Mouse (Mus musculus): ENCODE measurements at regions not wholly inside any gene's neighbourhood (a gene's known extent, or its start where the extent isn't known, plus 50 kb on each side); places are given as distances from the start of the nearest gene placed in this dataset.
A peak's percentile ranks its signal among the peaks of the same experiment; 100 is the strongest.

DNA sequence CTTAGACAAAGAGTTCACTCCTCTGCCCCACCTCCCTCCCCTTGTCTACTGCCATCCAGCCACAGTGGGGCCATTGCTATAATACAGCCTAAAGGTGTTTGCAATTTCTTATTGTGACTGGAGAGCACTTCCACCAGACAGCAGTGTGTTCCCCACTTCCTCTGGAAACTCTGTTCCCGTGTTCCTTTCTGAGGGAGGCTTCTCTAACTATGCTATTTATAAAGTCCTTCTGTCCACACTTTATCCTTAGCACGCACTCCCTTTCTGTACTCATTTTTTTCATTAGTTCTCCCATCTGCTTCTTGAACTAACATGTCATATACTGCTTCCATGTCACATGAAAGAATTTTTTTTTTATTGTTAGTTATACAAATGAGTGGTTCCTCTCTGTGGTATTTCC lies 52.0 kb upstream of the 4930432M17Rik start:
- 69% methylated on average over 2 of the region's 2 CpGs for WGBS
- H3K27me3 ChIP-seq (ENCODE audit: insufficient read depth, poor library complexity, severe bottlenecking) = no peaks in the 10 kb centered on the region

DNA sequence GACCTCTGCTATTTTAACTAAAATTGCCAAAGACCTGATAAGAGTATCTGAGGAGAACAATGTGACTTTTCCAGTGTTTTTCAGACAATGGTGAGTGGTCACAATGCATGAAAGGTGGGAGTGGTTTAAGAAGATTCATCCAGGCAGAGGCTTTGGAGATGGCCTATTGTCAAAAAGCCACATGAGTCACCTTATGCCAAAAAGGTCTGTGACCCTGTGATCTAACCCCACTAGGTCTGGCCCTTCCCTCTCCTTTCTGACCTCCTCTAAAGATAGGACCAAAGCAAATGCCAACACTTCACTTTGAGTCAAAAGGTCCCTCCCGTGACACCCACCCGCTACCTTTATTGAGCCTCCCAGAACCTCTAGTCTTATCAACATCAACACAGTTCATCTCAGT lies 52.4 kb upstream of the 4930432M17Rik start:
- 55% methylated on average over 2 of the region's 2 CpGs for WGBS
- Histone ChIP-seq H3K27ac (peak overlapping the region; percentile 16; the same call in 1 of the 2 replicates), H3K36me3 (no peaks in the 10 kb centered on the region), H3K4me3 (no peak overlapping the region), H3K27me3 (ENCODE audit: insufficient read depth, poor library complexity, severe bottlenecking) (no peaks in the 10 kb centered on the region), H3K4me1 (replicated peaks) (peaks cover 16% of the 10 kb centered on the region), H3K9me3 (no peaks in the 10 kb centered on the region)
- no peak for DNase-seq (ENCODE audit: low spot score)

More for the DNA sequence above, 52.0 kb upstream of the 4930432M17Rik start:
- Histone ChIP-seq H3K4me3 (no peak overlapping the region), H3K27ac (no peak overlapping the region), H3K36me3 (no peaks in the 10 kb centered on the region), H3K9me3 (no peaks in the 10 kb centered on the region), H3K4me1 (replicated peaks) (peaks cover 16% of the 10 kb centered on the region)
- DNase-seq (ENCODE audit: low spot score) = no peak

- Histone ChIP-seq H3K27ac (no peak overlapping the region), H3K27me3 (ENCODE audit: insufficient read depth, poor library complexity, severe bottlenecking) (no peaks in the 10 kb centered on the region), H3K36me3 (no peaks in the 10 kb centered on the region), H3K4me1 (replicated peaks) (peaks cover 16% of the 10 kb centered on the region), H3K9me3 (no peaks in the 10 kb centered on the region), H3K4me3 (no peak overlapping the region)
- WGBS = 47% methylated on average over 7 of the region's 7 CpGs
- DNase-seq (ENCODE audit: low spot score) = no peak
Measured at GRCm38 (mm10) chr3:121617351-121617750, 53.2 kb upstream of the 4930432M17Rik start.

- 79% methylated on average over 5 of the region's 5 CpGs for WGBS
- DNase-seq (ENCODE audit: low spot score) = no peak
- no peak overlapping the region for H3K4me3 ChIP-seq
- H3K36me3 ChIP-seq = no peaks in the 10 kb centered on the region
- no peaks in the 10 kb centered on the region for H3K9me3 ChIP-seq
- peaks cover 16% of the 10 kb centered on the region for H3K4me1 ChIP-seq (replicated peaks)
- no peaks in the 10 kb centered on the region for H3K27me3 ChIP-seq (ENCODE audit: insufficient read depth, poor library complexity, severe bottlenecking)
- H3K27ac ChIP-seq = no peak overlapping the region
Measured at GRCm38 (mm10) chr3:121616075-121616474, 54.5 kb upstream of the 4930432M17Rik start.

DNA sequence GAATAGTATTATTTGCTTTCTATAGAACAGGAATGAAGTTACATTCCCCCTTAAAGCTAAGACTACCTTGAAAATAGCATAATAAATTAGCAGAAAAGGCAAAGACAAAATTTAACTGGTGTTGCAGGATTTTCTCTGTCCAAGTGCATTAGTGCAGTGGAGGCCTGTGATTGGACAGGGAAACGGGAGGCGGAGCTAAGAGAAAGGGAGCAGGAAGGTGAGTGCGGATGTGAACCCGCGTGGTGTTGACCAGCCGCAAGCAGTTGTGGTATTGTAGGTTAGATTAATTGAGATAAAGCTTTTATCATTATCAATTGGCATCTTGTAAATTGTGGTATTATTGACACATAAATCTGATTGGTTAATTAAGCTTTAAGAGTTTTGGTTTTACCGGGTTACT lies 55.8 kb upstream of the 4930432M17Rik start:
- no peaks in the 10 kb centered on the region for H3K27me3 ChIP-seq (ENCODE audit: insufficient read depth, poor library complexity, severe bottlenecking)
- 75% methylated on average over 7 of the region's 7 CpGs for WGBS
- no peaks in the 10 kb centered on the region for H3K9me3 ChIP-seq
- no peak for DNase-seq (ENCODE audit: low spot score)
- peaks cover 16% of the 10 kb centered on the region for H3K4me1 ChIP-seq (replicated peaks)
- H3K36me3 ChIP-seq = no peaks in the 10 kb centered on the region
- H3K4me3 ChIP-seq = no peak overlapping the region
- no peak overlapping the region for H3K27ac ChIP-seq

DNA sequence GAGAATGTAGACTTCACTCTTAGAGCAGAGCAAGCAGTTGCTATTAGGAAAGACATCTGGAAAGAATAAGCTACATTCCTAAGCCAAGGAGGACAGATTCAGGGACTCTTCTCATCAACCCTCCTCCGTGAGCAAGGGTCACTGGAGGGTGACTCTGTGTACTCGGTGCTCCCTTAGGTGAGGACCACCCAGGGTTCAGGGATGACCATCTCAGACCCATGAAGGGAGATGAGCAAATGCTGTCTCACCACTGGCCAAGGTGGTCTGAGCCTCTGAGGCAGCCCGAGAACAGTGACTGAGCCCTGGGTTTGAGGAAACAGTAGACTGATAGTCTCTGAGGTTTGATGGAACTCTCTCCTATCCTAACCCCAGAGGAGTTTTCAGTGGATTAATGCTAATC lies 57.3 kb upstream of the 4930432M17Rik start:
- no peak for DNase-seq (ENCODE audit: low spot score)
- Histone ChIP-seq H3K36me3 (no peaks in the 10 kb centered on the region), H3K9me3 (no peaks in the 10 kb centered on the region), H3K4me3 (no peak overlapping the region), H3K27ac (no peak overlapping the region), H3K27me3 (ENCODE audit: insufficient read depth, poor library complexity, severe bottlenecking) (no peaks in the 10 kb centered on the region), H3K4me1 (replicated peaks) (peaks cover 17% of the 10 kb centered on the region)
- WGBS = 62% methylated on average over 3 of the region's 3 CpGs

DNA sequence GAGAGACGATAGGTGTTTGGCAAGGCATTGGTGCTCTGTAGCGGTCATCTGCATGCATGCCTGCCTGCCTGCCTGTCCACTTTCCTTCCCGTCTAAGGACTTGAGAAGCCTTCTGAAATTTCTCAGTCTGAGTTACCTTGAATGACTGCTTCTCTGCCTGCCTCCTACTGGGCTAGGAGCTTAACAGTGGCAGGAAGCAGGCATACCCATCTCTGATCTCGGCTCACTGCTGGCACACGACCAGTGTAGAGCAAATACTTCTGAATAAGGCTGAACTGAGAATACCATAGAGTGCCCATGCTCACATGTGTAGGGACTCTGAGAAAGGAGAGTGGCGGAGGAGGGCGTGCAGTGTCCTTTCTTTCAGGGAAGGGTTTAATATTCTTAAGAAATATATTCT lies 60.7 kb upstream of the 4930432M17Rik start:
- H3K9me3 ChIP-seq = no peaks in the 10 kb centered on the region
- WGBS = 81% methylated on average over 7 of the region's 7 CpGs
- DNase-seq (ENCODE audit: low spot score) = no peak
- H3K27me3 ChIP-seq (ENCODE audit: insufficient read depth, poor library complexity, severe bottlenecking) = no peaks in the 10 kb centered on the region
- H3K36me3 ChIP-seq = no peaks in the 10 kb centered on the region
- no peak overlapping the region for H3K27ac ChIP-seq
- no peak overlapping the region for H3K4me3 ChIP-seq
- H3K4me1 ChIP-seq (replicated peaks) = 0 out of 2 replicates have a peak, but pooled peaks cover 5% of the 10 kb centered on the region

GRCm38 (mm10) chr3:121609090-121609489 lies 61.5 kb upstream of the 4930432M17Rik start:
- DNase-seq (ENCODE audit: low spot score) = no peak
- no peak overlapping the region for H3K4me3 ChIP-seq
- WGBS = 70% methylated on average over 7 of the region's 7 CpGs

GRCm38 (mm10) chr3:121604737-121605136 lies 65.8 kb upstream of the 4930432M17Rik start:
- Histone ChIP-seq H3K9me3 (no peaks in the 10 kb centered on the region), H3K4me3 (no peak overlapping the region), H3K4me1 (replicated peaks) (peaks cover 17% of the 10 kb centered on the region), H3K27me3 (ENCODE audit: insufficient read depth, poor library complexity, severe bottlenecking) (no peaks in the 10 kb centered on the region), H3K36me3 (no peaks in the 10 kb centered on the region), H3K27ac (no peak overlapping the region)
- no peak for DNase-seq (ENCODE audit: low spot score)
- WGBS = 90% methylated on average over 6 of the region's 6 CpGs

More at GRCm38 (mm10) chr3:121609090-121609489, 61.5 kb upstream of the 4930432M17Rik start:
- H3K27ac ChIP-seq = no peak overlapping the region
- no peaks in the 10 kb centered on the region for H3K9me3 ChIP-seq
- H3K4me1 ChIP-seq (replicated peaks) = 0 out of 2 replicates have a peak, but pooled peaks cover 5% of the 10 kb centered on the region
- no peaks in the 10 kb centered on the region for H3K27me3 ChIP-seq (ENCODE audit: insufficient read depth, poor library complexity, severe bottlenecking)
- H3K36me3 ChIP-seq = no peaks in the 10 kb centered on the region

DNA sequence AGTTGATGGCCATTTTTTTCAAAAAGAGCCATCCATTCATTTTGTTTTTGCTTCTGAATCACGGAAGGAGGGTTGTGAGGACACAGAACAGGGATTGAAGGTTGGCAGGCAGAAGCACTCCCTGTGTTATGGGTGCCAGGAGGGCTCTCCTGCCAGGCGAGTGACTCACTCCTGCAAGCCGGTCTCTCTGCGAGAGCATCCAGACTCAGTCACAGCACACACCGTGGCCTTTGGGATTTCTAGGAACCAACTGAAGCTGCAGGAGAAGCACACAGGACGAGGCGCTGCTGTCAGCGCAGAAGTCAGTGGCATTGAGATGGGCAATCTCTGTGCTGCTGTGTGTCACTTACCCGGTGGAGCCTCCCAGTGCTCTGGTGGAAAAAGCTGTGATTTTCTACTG lies 66.5 kb upstream of the 4930432M17Rik start:
- H3K9me3 ChIP-seq = no peaks in the 10 kb centered on the region
- H3K27me3 ChIP-seq (ENCODE audit: insufficient read depth, poor library complexity, severe bottlenecking) = no peaks in the 10 kb centered on the region
- no peak for DNase-seq (ENCODE audit: low spot score)
- H3K36me3 ChIP-seq = no peaks in the 10 kb centered on the region
- H3K4me3 ChIP-seq = no peak overlapping the region
- H3K4me1 ChIP-seq (replicated peaks) = peaks cover 19% of the 10 kb centered on the region
- no peak overlapping the region for H3K27ac ChIP-seq
- WGBS = 89% methylated on average over 9 of the region's 9 CpGs

GRCm38 (mm10) chr3:121602826-121603370 lies 67.7 kb upstream of the 4930432M17Rik start:
- Histone ChIP-seq H3K27me3 (ENCODE audit: insufficient read depth, poor library complexity, severe bottlenecking) (no peaks in the 10 kb centered on the region), H3K27ac (no peak overlapping the region), H3K4me3 (no peak overlapping the region), H3K4me1 (replicated peaks) (peaks cover 25% of the 10 kb centered on the region), H3K36me3 (no peaks in the 10 kb centered on the region), H3K9me3 (no peaks in the 10 kb centered on the region)
- DNase-seq (ENCODE audit: low spot score) = no peak
- WGBS = 91% methylated on average over 10 of the region's 10 CpGs

GRCm38 (mm10) chr3:121602082-121602561 lies 68.4 kb upstream of the 4930432M17Rik start:
- 58% methylated on average over 8 of the region's 8 CpGs for WGBS
- Histone ChIP-seq H3K4me1 (replicated peaks) (peaks cover 26% of the 10 kb centered on the region), H3K9me3 (no peaks in the 10 kb centered on the region), H3K36me3 (no peaks in the 10 kb centered on the region), H3K27ac (no peak overlapping the region), H3K4me3 (no peak overlapping the region), H3K27me3 (ENCODE audit: insufficient read depth, poor library complexity, severe bottlenecking) (no peaks in the 10 kb centered on the region)
- DNase-seq (ENCODE audit: low spot score) = no peak

DNA sequence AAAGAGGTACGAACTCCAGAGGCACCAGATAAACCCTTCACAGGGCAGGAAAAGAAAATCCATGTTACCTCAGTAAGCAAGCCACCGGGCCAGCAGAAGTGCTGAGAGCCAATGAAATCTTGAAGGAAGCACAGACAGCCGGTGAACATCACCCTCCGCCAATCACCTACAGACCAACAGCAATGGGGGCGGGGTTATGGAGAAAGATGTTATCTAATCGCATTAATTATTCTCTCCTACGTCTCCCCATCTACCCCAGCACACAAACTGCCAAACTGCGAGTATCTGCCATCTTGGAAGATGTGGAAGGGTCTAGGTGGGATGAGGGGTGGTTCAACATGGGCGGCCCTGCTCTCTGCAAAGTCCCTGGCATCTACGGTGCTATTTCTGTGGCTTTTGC lies 68.6 kb upstream of the Slc44a3 start:
- H3K36me3 ChIP-seq = no peaks in the 10 kb centered on the region
- H3K27me3 ChIP-seq (ENCODE audit: insufficient read depth, poor library complexity, severe bottlenecking) = no peaks in the 10 kb centered on the region
- no peak overlapping the region for H3K27ac ChIP-seq
- H3K9me3 ChIP-seq = no peaks in the 10 kb centered on the region
- 73% methylated on average over 10 of the region's 10 CpGs for WGBS
- H3K4me3 ChIP-seq = no peak overlapping the region
- peaks cover 26% of the 10 kb centered on the region for H3K4me1 ChIP-seq (replicated peaks)
- no peak for DNase-seq (ENCODE audit: low spot score)

DNA sequence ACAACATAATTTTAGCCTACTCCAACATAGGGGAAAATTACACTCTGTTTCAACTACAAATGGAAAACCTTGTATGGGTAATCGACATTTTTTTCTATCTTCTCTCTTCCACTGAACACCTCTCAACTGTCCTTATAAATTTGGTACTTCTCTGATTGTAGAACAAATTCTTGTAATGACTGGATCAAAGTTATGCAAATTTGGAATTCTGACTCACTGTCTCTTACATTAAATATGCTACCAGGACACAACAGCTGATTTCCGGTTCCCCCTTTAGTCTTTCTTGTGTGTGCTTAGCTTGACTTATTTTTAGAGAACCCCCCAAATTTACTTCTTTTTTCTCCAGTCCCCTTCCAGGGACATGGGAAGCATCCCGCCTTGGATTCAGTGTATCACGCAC lies 68.2 kb upstream of the Slc44a3 start:
- no peaks in the 10 kb centered on the region for H3K9me3 ChIP-seq
- DNase-seq (ENCODE audit: low spot score) = no peak
- no peaks in the 10 kb centered on the region for H3K36me3 ChIP-seq
- H3K27ac ChIP-seq = no peak overlapping the region
- no peak overlapping the region for H3K4me3 ChIP-seq
- 90% methylated on average over 4 of the region's 4 CpGs for WGBS
- H3K4me1 ChIP-seq (replicated peaks) = peaks cover 26% of the 10 kb centered on the region
- no peaks in the 10 kb centered on the region for H3K27me3 ChIP-seq (ENCODE audit: insufficient read depth, poor library complexity, severe bottlenecking)

Measured in hindbrain, embryonic 10.5 days (tissue).